Comparison of ENCODE assay signal across 9 mouse cellular contexts in genomic region chr7:4741672-4742481, GRCm38 (mm10). TPM values are rescaled to one million over a fixed set of nuclear protein-coding genes. Genes with fewer than 3 reads are reported as not detected.
DNase-seq lines count a peak whose midpoint lies in the region; ATAC-seq lines count a peak whose summit lies in the region.
"Had no signal": no experiment of that assay in that cellular context is flagged by ENCODE, and none has a peak within 500 bp of the region (broad histone marks: within the 10 kb centered on the region; RNA-seq: fewer than 3 reads in every experiment).

No protein-coding gene starts in this region.

- ATAC-seq in kidney, embryonic 16.5 days (ENCODE audit: low FRiP score, low TSS enrichment), result no peak
- ATAC-seq in intestine, embryonic 14.5 days (replicated peaks; ENCODE audit: low FRiP score, low TSS enrichment, low read depth), result no peak
- no peak for ATAC-seq in neural tube, embryonic 12.5 days (ENCODE audit: low FRiP score, low read depth)

- H3K4me1 ChIP-seq in kidney, embryonic 16.5 days (ENCODE audit: insufficient read depth, low read length), result peaks cover 28% of the 10 kb centered on the region
- H3K4me1 ChIP-seq in intestine, embryonic 14.5 days (replicated peaks; ENCODE audit: control insufficient read depth, insufficient read depth, low read length), result peaks cover 25% of the 10 kb centered on the region
- H3K4me1 ChIP-seq in neural tube, embryonic 12.5 days, result peaks cover 31% of the 10 kb centered on the region

- H3K9ac ChIP-seq in kidney, embryonic 16.5 days (replicated peaks; ENCODE audit: low read length), result peak overlapping the region; percentile 93
- H3K9ac ChIP-seq in intestine, embryonic 14.5 days (ENCODE audit: low read length), result peak overlapping the region; percentile 77
- 0 out of 2 replicates have a peak overlapping the region, but pooled peaks have one; percentile 19 for H3K9ac ChIP-seq in neural tube, embryonic 12.5 days

- no peak for DNase-seq in kidney, adult 18-20 months
- DNase-seq in cerebellum, adult 9-11 months, result peak; percentile 63
- DNase-seq in intestine, embryonic 14.5 days (ENCODE audit: low spot score), result no peak
- DNase-seq in adrenal gland, postnatal 4 days (ENCODE audit: low spot score in 2 of 2), result no peak
- no peak for DNase-seq in gastrocnemius, postnatal 4 days (ENCODE audit: low spot score in 2 of 2)
- DNase-seq in MN1 (ENCODE audit: low spot score), result no peak

- H3K27me3 ChIP-seq in kidney, embryonic 16.5 days (ENCODE audit: insufficient read depth, low read length), result no peaks in the 10 kb centered on the region
- H3K27me3 ChIP-seq in intestine, embryonic 14.5 days (replicated peaks; ENCODE audit: control insufficient read depth, insufficient read depth, low read length), result no peaks in the 10 kb centered on the region
- no peaks in the 10 kb centered on the region for H3K27me3 ChIP-seq in neural tube, embryonic 12.5 days (replicated peaks)

- peak overlapping the region; percentile 87 for H3K4me3 ChIP-seq in kidney, embryonic 16.5 days (ENCODE audit: low read length)
- peak overlapping the region; percentile 77; the same call in 1 of the 2 replicates for H3K4me3 ChIP-seq in intestine, embryonic 14.5 days (ENCODE audit: low read depth, low read length)
- peak overlapping the region; percentile 71; the same call in 1 of the 2 replicates for H3K4me3 ChIP-seq in neural tube, embryonic 12.5 days

- H3K4me2 ChIP-seq in kidney, embryonic 16.5 days (replicated peaks; ENCODE audit: low read depth, low read length), result peak overlapping the region; percentile 89
- H3K4me2 ChIP-seq in intestine, embryonic 14.5 days (ENCODE audit: low read length), result peak overlapping the region; percentile 80
- peak overlapping the region; percentile 86 for H3K4me2 ChIP-seq in neural tube, embryonic 12.5 days (replicated peaks)

- 82% methylated on average over 21 of the region's 21 CpGs for WGBS in kidney, embryonic 16.5 days
- WGBS in intestine, embryonic 14.5 days, result 82% methylated on average over 21 of the region's 21 CpGs
- 83% methylated on average over 21 of the region's 21 CpGs for WGBS in neural tube, embryonic 12.5 days

- H3K9me3 ChIP-seq in kidney, embryonic 16.5 days (ENCODE audit: low read length), result no peaks in the 10 kb centered on the region
- no peaks in the 10 kb centered on the region for H3K9me3 ChIP-seq in intestine, embryonic 14.5 days (ENCODE audit: control insufficient read depth, low read length)
- no peaks in the 10 kb centered on the region for H3K9me3 ChIP-seq in neural tube, embryonic 12.5 days

- H3K27ac ChIP-seq in kidney, embryonic 16.5 days (ENCODE audit: low read length), result peak overlapping the region; percentile 95
- H3K27ac ChIP-seq in intestine, embryonic 14.5 days (ENCODE audit: low read depth), result no peak overlapping the region
- H3K27ac ChIP-seq in neural tube, embryonic 12.5 days, result no peak overlapping the region

- peaks cover 17% of the 10 kb centered on the region for H3K36me3 ChIP-seq in kidney, embryonic 16.5 days (ENCODE audit: insufficient read depth, low read length)
- H3K36me3 ChIP-seq in intestine, embryonic 14.5 days (ENCODE audit: control insufficient read depth, insufficient read depth, low read length), result peaks cover 40% of the 10 kb centered on the region
- peaks cover 28% of the 10 kb centered on the region for H3K36me3 ChIP-seq in neural tube, embryonic 12.5 days

RNA-seq across cellular contexts. Expression of gene Kmt5c, which starts 2.0 kb away (rescaled TPM):
- polyA plus RNA-seq in kidney, embryonic 16.5 days (2015; fragmentation: Nextera tagmentation; extraction: Ambion mirVana), result 99.3 and 104 TPM in 2 replicates
- 63.6 and 66.9 TPM in 2 replicates for polyA plus RNA-seq in intestine, embryonic 14.5 days (2014; fragmentation: Nextera tagmentation; extraction: Ambion mirVana)
- 96.5 and 98.5 TPM in 2 replicates for polyA plus RNA-seq in neural tube, embryonic 12.5 days (2016; fragmentation: Nextera tagmentation; extraction: Ambion mirVana)
- 10 to 100 TPM; 89.8 to 94.8 TPM for total RNA-seq in adrenal gland, postnatal 4 days (2021)
- total RNA-seq in gastrocnemius, postnatal 4 days (2021), result 10 to 100 TPM; 33.2 to 39.2 TPM

RNA-seq across cellular contexts. Expression of gene Cox6b2, which starts 11.0 kb away (rescaled TPM):
- 71.2 and 71.4 TPM in 2 replicates for polyA plus RNA-seq in kidney, embryonic 16.5 days (2015; fragmentation: Nextera tagmentation; extraction: Ambion mirVana)
- polyA plus RNA-seq in intestine, embryonic 14.5 days (2014; fragmentation: Nextera tagmentation; extraction: Ambion mirVana), result 54.1 and 61.8 TPM in 2 replicates
- polyA plus RNA-seq in neural tube, embryonic 12.5 days (2016; fragmentation: Nextera tagmentation; extraction: Ambion mirVana), result 27.3 and 33.4 TPM in 2 replicates
- 10 to 100 TPM; 36.6 to 40.4 TPM for total RNA-seq in adrenal gland, postnatal 4 days (2021)
- total RNA-seq in gastrocnemius, postnatal 4 days (2021), result 1 to 10 TPM; 7.6 to 8.0 TPM

RNA-seq across cellular contexts. Expression of gene Tmem150b, which starts 16.8 kb away (rescaled TPM):
- polyA plus RNA-seq in kidney, embryonic 16.5 days (2015; fragmentation: Nextera tagmentation; extraction: Ambion mirVana), result 0.07 and 0.08 TPM in 2 replicates
- polyA plus RNA-seq in intestine, embryonic 14.5 days (2014; fragmentation: Nextera tagmentation; extraction: Ambion mirVana), result 0.66 and 0.85 TPM in 2 replicates
- 0.11 and 0.14 TPM in 2 replicates for polyA plus RNA-seq in neural tube, embryonic 12.5 days (2016; fragmentation: Nextera tagmentation; extraction: Ambion mirVana)
- total RNA-seq in adrenal gland, postnatal 4 days (2021), result under 1 TPM; 0.11 to 0.25 TPM
- under 1 TPM; 0.13 to 0.29 TPM for total RNA-seq in gastrocnemius, postnatal 4 days (2021)
- total RNA-seq: left cerebral cortex, postnatal 36 days had no signal

RNA-seq across cellular contexts. Expression of gene Fam71e2, which starts 29.2 kb away (rescaled TPM):
- polyA plus RNA-seq in kidney, embryonic 16.5 days (2015; fragmentation: Nextera tagmentation; extraction: Ambion mirVana), result not detected in 2 replicates
- not detected in 2 replicates for polyA plus RNA-seq in intestine, embryonic 14.5 days (2014; fragmentation: Nextera tagmentation; extraction: Ambion mirVana)
- polyA plus RNA-seq in neural tube, embryonic 12.5 days (2016; fragmentation: Nextera tagmentation; extraction: Ambion mirVana), result not detected in 2 replicates
- total RNA-seq in adrenal gland, postnatal 4 days (2021), result not detected
- not detected for total RNA-seq in gastrocnemius, postnatal 4 days (2021)
- total RNA-seq: left cerebral cortex, postnatal 36 days had no signal

RNA-seq across cellular contexts. Expression of gene Il11, which starts 40.8 kb away (rescaled TPM):
- polyA plus RNA-seq in kidney, embryonic 16.5 days (2015; fragmentation: Nextera tagmentation; extraction: Ambion mirVana), result 0.17 and 0.42 TPM in 2 replicates
- 0.28 TPM in 1 of 2 replicates, not detected in the other for polyA plus RNA-seq in intestine, embryonic 14.5 days (2014; fragmentation: Nextera tagmentation; extraction: Ambion mirVana)
- 0.34 and 0.51 TPM in 2 replicates for polyA plus RNA-seq in neural tube, embryonic 12.5 days (2016; fragmentation: Nextera tagmentation; extraction: Ambion mirVana)
- total RNA-seq in adrenal gland, postnatal 4 days (2021), result under 1 TPM; 0.14 to 0.31 TPM
- total RNA-seq in gastrocnemius, postnatal 4 days (2021), result under 1 TPM; 0.18 to 0.29 TPM

Comparison
In these comparisons a context has a peak if more than half of its experiments do, and no peak if none do; other contexts are left out.
1. H3K9ac ChIP-seq: peak in every context shown above with its lines; median percentile 93 in kidney, embryonic 16.5 days; 77 in intestine, embryonic 14.5 days; 19 in neural tube, embryonic 12.5 days.